Mouse (Mus musculus) adrenal gland, adult 18-20 months (tissue): ENCODE data around the gene Ranbp17. TPM values are rescaled to one million over a fixed set of nuclear protein-coding genes. Genes with fewer than 3 reads are reported as not detected.

Experiments
- DNase-seq, 2 experiments: peaks; one replicate each; pipeline ENCODE4 v3.0.0; 2021 to 2022; ENCODE audit warnings: low spot score in 2 of 2
- total RNA-seq, 2 experiments: library from RNA; stranded (reverse); gene quantifications; 1 replicate in 1 of 2; 2 replicates in 1 of 2; pipeline ENCODE4 v1.2.3; 2021

The Ranbp17 gene
- total RNA-seq, 2 experiments from 2014 or later, result 1.9 to 2.0 TPM

DNA sequence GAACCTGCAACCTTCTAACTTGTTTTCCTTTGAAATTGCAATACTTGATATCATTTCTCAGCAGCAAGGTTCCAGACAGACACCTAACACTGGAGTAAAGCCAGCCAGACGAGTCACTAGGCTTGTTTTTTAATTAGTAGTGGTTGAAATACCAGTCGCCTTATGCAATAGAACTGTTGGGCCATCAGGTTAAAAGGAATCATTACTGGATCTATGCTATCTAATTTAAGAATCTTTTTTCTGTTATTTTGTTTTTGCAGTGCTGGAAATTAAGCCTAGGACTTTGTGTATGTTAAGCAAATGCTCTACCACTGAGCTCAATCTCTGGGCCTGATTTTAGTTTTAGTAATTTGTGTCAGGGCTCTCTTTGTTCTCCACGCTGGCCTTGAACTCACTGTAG is 91.3 kb downstream of the Ranbp17 start:
- DNase-seq, result no peak

DNA sequence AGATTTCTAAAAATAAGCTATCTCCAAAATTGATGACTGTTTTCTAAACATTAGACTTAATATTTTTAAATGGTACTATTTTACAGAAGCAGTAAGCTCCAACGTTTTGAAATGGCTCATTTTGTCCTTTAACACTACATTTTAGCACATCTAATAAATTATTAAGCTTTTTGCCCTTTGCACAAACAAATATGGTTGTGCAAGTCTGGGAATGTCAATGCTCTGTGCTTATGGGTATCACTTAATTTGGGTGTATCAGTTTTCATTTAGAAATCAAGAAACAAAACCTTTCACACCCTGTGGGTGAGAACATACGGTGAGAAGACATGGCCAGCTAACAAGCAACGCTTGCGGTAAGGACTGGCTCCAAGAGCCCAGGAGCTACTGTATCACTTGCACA is 108.9 kb downstream of the Ranbp17 start:
- no peak for DNase-seq

DNA sequence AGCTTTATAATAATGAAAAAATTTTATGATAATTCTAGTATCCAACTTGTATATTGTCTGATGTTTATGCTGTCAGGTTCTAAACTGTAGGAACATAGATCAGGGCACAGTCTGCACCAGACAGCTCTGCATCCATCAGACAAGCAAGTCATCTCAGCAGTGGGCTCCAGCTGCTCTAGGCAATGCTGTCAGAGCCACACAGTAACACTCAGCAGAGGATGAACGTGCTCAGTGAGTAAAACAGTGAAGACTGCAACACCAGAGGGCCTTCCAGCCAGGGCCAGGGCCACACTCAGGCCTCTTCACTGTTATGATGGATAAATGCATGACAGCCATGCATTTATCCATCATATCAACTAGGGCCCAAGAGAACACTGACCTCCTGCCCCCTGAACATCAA is 114.2 kb downstream of the Ranbp17 start:
- no peak for DNase-seq

DNA sequence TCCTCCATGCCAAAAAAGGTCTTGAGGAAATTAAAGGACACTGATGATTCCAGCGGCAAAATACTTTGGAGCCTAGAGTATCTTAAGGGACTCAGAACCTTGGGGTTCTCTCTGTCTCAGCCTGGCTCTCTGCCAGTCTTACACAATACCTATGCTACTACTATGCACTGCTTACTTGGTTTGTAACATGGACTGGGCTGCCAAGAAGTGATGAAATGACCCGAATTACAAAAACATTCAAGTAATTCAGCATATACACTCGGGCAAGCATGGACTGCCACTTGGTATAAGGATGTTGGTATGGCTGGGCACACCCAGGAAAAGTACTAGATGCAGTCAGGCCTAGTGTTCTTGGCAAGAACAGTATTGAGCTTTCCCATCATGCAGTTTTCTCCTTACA is 114.8 kb downstream of the Ranbp17 start:
- no peak for DNase-seq

DNA sequence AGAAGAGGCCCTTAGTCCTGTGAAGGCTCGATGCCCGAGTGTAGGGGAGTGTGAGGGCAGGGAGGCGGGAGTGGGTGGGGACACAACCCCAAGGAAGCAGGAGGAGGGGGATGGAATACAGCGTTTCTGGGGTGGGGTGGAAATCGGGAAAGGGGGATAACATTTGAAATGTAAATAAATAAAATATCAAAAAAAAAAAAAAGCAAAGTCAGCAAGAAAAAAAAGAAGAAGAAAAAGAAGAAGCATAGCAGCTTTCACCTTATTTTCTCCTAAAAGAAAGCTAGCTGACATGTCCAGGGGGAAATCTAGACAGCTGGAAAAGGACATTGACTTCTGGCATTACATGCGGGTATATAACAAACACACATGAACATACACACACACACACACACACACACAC is 117.3 kb downstream of the Ranbp17 start:
- DNase-seq, result no peak

DNA sequence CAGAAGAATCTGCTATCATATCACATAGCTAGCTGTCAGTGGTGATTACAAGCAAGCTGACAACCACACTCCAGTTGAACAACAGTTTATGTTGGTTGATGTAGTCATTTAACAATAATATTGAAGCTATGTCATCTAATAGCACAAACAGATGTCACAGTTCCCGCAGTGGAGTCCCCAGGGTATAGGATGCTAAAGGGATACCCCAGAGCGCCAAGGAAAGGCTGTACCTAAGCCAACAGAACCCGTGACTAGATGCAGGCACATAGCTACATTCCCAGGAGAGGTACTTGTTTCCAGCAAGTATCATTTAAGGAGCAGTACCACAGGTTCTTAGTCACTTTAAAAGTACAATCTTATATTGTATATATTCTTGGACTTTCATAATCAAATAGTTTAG is 119.5 kb downstream of the Ranbp17 start:
- DNase-seq, result no peak

DNA sequence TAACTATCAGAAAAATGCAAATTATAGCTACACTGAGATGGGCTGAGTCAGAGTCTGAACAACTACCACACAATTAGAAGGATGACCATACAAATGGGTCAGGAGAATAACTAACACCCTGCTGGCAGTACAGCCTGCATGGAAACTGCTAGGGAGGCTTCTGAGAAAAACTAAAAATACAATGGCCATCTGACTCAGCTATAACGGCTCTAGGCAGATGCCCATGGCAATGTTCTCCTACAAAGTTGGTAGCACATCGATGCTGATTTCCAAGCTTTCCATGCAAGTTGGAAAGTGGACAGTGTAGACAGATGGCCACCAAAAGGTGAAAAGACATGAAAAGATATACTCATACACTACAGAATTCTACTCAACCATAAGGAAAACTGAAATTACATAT is 124.9 kb downstream of the Ranbp17 start:
- DNase-seq, result no peak

DNA sequence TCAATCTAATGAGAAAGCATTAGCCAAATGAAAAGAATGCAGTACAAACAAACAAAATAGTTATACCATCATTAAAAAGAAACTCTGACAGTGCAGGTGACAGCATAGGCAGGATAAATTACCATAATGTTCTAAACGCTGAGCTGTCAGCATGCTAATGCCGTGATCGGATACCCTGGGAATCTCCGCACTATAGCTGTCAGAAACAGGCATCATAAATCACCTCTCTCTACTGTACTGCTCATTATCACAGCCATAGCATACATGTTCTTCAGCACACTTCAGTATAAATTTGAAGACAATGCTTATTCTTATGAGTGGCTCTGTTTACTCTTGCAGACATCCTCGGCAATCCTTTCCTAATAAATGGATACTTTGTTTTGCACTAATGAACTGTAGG is 151.7 kb downstream of the Ranbp17 start:
- DNase-seq, result no peak

DNA sequence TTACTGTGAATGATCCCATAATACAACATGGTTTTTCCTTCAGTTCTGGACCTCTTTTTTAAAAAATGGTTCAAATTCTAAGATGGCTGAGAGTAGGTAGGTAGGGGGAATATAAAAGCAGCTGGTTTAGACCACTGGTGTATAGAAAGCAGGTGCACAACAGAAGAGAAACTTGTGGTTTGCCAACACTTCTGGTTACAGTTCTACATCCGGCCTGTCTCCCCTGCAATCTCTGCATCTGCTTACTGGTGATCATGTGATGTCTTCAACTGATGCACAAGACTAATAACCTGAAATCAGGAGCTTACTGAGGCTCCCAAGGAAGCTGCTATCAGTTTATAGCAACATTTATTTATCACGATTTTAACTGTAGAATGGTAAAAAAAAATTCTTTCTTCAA is 164.3 kb downstream of the Ranbp17 start:
- DNase-seq, result no peak

DNA sequence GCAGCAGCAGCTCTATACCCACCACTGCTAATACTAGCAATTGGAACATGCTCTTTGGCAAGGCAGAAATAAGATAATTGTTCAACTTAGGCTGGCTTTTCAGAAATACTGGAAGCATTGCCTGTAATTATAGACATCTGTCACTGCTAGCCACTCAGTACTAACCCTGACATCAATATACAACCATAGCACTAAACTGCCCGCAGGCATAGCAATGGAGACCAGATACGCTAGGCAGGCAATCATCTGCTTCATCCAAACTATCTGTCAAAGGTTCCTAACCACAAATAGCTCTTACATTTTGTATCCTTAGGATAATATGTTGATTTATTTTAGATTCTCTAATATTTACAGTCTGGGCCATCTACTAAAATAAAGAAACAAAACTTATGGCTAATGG is 171.5 kb downstream of the Ranbp17 start:
- DNase-seq, result no peak

DNA sequence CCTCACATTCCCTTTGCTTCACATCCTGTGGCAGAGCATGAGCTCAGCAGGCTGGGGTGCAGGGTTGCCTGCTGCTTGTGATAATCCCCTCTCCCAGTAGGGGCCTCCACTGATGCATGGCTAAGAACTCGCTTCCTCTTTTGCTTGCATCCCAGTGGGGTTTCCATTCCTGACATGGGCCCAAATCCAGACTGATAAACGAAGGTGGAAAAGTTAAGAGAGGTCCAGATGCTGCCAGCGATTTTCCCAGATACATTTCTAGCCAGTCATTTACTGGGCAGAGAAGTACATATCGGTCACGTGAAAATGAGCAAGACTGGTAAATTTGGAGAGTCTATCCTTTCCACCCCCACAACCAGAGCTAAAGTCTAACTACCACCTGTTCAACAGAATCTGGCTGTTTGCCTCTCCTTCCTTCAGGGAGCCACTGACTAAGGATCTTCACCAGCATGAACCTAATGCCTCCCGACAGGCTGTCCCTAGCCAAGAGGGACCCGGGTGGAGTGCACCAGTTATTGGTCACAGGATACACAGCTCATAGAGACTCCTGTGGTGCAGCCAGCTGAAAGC is 176.9 kb downstream of the Ranbp17 start:
- no peak for DNase-seq

DNA sequence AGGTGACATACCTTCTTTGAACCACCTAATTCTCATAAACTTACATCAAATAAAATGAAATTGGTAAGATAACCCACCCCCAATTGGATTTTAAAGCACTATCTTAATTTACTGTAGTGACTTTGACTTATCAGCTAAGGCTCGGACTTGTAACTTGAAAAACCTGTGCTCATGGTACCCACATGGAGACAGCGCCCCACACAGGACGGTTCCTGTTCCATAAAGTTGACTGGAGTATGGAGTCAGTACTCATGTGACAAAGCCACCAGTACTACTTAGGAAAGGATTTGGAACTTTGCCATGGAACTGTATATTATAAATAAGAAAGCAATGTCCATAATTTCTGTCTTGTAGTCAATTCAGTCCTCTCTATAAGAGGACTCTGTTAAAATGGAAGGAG is 177.9 kb downstream of the Ranbp17 start:
- no peak for DNase-seq

DNA sequence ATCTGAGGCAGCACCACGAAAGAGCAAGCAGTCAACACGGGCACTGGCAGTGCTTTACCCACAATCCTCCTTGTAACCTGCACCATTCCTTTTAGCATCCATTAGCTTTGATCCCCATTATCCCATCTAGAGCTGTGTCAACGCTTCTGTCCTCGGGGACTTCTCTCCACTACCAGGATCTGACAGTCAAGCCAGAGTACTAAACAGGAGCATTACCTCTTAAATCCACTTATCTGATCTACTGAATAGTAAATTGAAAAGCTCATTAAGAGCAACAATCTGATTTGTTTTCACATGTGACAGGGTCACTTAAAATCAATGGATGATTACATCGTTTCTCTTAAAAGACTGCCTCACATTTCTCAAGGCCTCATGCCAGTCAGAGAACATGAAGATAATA is 181.4 kb downstream of the Ranbp17 start:
- DNase-seq, result no peak

DNA sequence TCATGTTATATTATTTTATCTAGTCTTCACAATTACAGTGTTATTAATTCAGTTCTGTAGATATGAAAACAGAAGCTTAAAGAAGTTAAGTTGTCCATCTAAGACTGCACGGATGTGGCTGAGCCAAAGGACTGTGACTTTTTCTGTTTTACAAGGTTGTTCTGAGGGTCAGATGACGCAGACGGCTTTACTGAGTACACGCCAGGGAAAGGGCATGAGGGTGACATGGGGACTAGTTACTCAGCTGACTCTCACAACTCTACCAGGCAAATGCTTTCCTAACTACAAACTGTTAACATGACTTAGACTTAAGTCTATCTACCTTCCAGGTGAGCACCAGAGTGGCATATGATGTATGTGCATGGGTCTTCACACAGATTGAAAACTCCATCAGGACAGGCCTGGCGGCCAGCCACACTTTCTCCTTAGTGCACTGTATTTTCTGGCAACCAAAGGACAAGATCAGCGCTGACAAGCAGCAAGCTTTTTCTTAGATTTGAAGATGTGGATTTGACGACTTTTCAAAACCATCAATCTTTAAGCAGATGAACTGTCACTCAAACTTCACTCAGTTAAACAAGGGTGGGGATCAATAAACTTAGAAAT is 194.4 kb downstream of the Ranbp17 start:
- DNase-seq, result peak; percentile 24 to 36

DNA sequence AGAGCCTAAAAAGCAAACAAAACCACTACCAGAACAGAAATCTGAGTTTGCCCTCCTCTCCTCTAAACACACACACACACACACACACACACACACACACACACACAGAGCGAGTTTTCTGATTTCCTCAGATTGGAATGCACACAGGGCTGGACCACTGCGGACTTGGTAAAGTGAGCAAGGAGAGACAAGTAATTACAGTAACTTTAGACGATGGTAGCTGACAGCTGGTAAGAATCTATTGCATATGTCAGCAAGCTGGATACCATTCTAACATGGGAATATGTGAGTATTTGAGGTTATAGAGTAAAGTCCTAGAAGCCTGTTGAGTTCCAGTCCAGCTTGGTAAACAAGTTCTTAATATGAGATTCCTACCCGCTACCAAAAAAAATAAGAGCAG is 204.0 kb downstream of the Ranbp17 start:
- DNase-seq, result no peak

DNA sequence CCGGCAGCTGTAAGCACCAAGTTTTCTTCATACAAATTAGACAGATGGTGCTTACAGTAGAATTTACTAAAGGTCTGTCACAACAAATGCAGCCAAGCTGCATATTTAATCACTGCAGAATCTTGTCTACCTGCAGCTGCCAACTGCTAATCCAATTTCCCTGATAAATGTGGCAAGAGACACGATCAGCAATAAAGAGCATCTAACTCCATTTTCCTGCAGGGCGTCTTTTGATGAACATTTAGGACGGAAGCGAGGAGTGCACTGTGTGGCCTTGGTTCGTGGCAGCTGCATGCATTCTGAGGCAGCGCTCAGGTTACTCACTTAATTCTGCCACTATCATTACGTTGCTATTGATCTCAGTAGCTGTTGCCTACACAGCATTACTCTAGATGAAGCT is 212.7 kb downstream of the Ranbp17 start:
- DNase-seq, result no peak

DNA sequence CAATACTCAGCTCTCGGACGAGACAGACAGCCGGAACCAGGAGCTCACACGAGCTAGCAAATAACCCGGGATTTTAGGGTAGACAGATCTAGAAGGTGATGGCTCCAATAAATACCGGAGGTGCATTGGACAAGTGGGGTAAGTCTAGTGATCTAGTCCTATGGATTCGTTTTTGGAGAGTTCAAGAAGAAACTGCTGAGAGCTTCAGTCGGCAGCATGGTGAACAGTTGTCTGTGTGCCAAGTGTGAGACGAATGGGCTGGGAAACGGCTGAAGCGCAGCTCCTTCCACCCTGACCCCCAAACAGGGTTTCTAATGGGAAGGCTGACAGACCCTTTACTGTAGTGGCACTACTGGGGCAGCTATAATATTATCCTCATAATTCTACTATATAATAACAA is 214.2 kb downstream of the Ranbp17 start:
- no peak for DNase-seq

DNA sequence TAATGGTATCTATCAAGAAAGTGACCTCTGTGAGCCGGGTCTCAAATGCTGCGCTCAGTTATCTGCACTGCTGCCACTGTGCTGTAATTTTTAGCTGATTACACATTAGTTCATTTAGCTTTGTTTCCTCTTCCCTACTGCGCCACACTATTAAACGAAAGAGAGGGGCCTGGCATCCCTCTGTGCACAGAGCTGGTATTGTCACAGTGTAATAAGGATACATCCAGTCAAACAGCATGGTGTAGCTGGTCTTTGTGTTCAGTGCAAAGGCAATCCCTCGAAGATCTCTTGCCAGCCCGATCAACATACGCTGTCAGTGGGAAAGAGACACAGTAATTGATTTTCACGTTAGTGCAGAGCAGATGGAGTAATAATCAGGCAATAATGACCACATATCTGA is 216.4 kb downstream of the Ranbp17 start:
- no peak for DNase-seq

DNA sequence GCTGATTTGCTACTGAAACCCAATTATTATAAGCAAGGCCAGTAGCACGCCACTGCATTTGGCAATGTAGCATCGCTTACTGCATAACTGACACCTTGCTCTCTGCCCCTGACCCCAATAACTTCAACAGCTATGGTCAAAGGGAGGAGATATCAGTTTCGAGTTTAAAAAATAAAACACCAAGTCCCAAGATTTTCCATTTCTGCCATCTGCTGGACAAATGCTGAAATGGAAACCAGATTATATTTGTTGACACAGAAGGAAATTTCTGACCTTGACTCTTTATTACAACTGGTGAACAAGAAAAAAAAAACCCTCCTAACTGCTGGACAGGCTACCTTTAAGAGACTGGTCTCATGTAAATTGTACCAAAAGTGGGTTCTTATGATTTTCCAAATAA is 218.1 kb downstream of the Ranbp17 start:
- DNase-seq, result peak in 1 of 2 experiments; percentile 15

DNA sequence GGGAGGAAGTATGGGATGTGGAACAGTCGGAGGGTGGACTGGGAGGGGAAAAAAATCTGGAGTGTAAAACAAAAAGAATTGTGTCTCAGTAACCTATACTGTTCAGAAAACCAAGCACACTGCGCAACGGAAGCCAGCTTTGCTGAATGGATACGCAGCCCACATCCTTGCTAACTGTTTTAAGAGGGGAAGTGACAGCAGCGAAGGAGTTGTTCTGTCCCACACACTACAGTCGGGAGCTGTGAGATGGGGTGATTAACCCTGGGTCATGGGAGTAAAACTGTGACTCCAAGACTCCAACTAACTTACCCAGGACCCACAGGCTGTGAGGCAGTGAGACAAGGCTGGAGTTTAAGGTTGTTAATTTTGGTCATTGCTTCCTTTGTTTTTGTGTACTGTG is 219.5 kb downstream of the Ranbp17 start:
- DNase-seq, result no peak

DNA sequence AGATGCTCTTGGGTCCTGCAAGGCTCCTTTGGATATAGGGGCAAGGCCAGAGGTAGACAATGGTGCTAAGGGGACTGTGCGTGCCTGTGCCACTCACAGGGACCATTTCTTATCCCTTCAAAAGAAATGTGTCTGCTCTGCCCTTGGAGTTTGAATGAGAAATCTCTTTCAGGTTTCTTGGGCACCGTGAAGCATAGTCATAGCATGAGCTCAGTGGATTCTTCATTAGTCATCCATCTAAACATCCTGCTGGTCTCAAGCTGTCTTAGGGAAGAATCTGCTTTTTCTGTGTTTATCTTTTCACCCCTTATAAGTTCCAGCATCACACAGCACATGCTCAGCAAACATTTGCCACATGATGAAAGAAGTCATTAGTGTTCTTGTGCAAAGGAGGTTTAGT is 235.0 kb downstream of the Ranbp17 start:
- DNase-seq, result no peak

DNA sequence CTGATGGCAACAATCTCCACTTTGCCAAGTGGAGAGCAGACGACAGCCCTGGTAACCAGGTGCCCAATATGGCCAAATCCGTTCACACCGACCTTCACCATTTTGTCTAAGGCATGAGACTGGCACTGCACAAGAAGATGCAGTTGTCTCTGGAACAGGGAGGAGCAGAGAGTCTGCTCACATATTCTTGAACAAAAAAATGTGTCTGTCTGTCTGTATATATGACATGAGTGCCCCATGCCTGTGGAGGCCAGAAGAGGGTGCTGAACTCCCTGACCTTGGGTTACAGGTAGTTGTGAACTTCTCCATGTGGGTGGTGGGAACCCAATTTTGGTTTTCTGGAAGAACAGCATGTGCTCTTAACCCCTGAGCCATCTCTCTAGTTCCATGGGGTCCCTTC is 236.9 kb downstream of the Ranbp17 start, which contains the start of gene Gm12117:
Gene Gm12117, minus strand, starts transcription at position 101 of the 400 bp plus-strand sequence.
- DNase-seq, result no peak

DNA sequence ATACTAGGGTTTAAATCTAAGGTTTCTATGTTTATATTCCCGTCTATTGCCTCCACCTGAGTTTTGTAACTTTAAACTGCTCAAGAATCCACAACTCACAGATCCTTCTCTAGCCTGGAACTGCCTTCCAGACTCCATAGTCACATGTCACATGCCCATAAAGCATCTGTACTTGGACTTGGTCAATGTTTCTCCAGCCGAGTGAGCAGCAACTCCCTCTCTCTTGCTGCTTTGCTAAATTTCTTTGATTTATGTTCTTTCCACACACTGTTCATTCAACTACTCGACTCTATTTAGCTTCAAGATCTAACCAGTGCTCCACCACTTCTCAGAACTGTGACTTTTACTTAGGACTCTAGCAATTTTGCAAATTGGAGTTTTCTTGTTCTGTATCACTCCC is 238.7 kb downstream of the Ranbp17 start:
- no peak for DNase-seq
